Comparison of ENCODE assay signal across 13 mouse cellular contexts in the genomic region with DNA sequence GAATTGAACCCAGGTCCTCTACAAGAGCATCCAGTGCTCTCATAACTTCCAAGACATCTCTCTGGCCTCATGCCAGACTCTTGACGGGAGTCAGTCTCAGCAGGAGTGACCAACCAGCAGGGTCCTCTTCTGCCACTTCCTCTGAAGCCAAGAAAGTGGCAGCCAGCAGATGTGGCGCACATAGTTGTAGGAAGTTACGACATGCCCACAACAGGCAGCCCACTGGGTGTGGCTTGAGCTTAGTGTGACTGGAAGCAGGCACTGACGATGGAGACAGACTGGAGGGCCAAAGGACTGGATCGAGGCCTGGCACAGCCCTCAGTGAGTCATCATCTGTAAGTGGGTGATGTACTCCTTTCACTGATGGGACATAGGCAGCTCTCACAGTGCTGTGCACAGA. TPM values are rescaled to one million over a fixed set of nuclear protein-coding genes. Genes with fewer than 3 reads are reported as not detected.
DNase-seq lines count a peak whose midpoint lies in the region; ATAC-seq and TF ChIP-seq lines count a peak whose summit lies in the region.
"Had no signal": no experiment of that assay in that cellular context is flagged by ENCODE, and none has a peak within 500 bp of the region (broad histone marks: within the 10 kb centered on the region; RNA-seq: fewer than 3 reads in every experiment).

No protein-coding gene starts in this region.

- no peaks in the 10 kb centered on the region for H3K36me3 ChIP-seq in liver, embryonic 15.5 days (replicated peaks)
- peaks cover 5% of the 10 kb centered on the region for H3K36me3 ChIP-seq in liver, embryonic 12.5 days
- no peaks in the 10 kb centered on the region for H3K36me3 ChIP-seq in lung, postnatal 0 days (ENCODE audit: insufficient read depth, low read length)
- no peaks in the 10 kb centered on the region for H3K36me3 ChIP-seq in myocyte (ENCODE audit: control insufficient read depth, insufficient read depth)
- H3K36me3 ChIP-seq in heart, adult 2 months (ENCODE audit: control insufficient read depth, insufficient read depth, low read length): no peaks in the 10 kb centered on the region
- H3K36me3 ChIP-seq: limb, embryonic 10.5 days; stomach, embryonic 15.5 days had no signal

- no peak for TF ChIP-seq CTCF in lung, postnatal 0 days (IDR thresholded peaks at IDR 0.05)
- no peak for TF ChIP-seq CTCF in heart, adult 2 months (IDR thresholded peaks at IDR 0.05)

- no peak overlapping the region for H3K9ac ChIP-seq in liver, embryonic 15.5 days
- no peak overlapping the region for H3K9ac ChIP-seq in liver, embryonic 12.5 days
- H3K9ac ChIP-seq in lung, postnatal 0 days (replicated peaks; ENCODE audit: low read depth): no peak overlapping the region
- no peak overlapping the region for H3K9ac ChIP-seq in heart, adult 2 months (ENCODE audit: low read depth, low read length)
- H3K9ac ChIP-seq: forebrain, postnatal 0 days; stomach, embryonic 15.5 days had no signal

- no peak overlapping the region for H3K4me3 ChIP-seq in liver, embryonic 15.5 days (replicated peaks)
- H3K4me3 ChIP-seq in liver, embryonic 12.5 days: no peak overlapping the region
- H3K4me3 ChIP-seq in lung, postnatal 0 days (ENCODE audit: low read depth, low read length): no peak overlapping the region
- no peak overlapping the region for H3K4me3 ChIP-seq in myocyte
- no peak overlapping the region for H3K4me3 ChIP-seq in heart, adult 2 months
- H3K4me3 ChIP-seq: limb, embryonic 10.5 days; stomach, embryonic 15.5 days had no signal

- no peak overlapping the region for H3K4me2 ChIP-seq in liver, embryonic 15.5 days
- H3K4me2 ChIP-seq in liver, embryonic 12.5 days: no peak overlapping the region
- H3K4me2 ChIP-seq in lung, postnatal 0 days (replicated peaks; ENCODE audit: low read depth, low read length): no peak overlapping the region
- peak overlapping the region; percentile 38 for H3K4me2 ChIP-seq in myocyte (ENCODE audit: low read depth)
- H3K4me2 ChIP-seq: stomach, embryonic 15.5 days had no signal

- H3K27me3 ChIP-seq in liver, embryonic 15.5 days: no peaks in the 10 kb centered on the region
- H3K27me3 ChIP-seq in liver, embryonic 12.5 days (replicated peaks): no peaks in the 10 kb centered on the region; the same call in 1 of the 2 replicates
- H3K27me3 ChIP-seq in lung, postnatal 0 days (replicated peaks; ENCODE audit: insufficient read depth, low read length): no peaks in the 10 kb centered on the region
- H3K27me3 ChIP-seq in myocyte (ENCODE audit: control insufficient read depth, insufficient read depth, insufficient read length): no peaks in the 10 kb centered on the region
- no peaks in the 10 kb centered on the region for H3K27me3 ChIP-seq in heart, adult 2 months (ENCODE audit: control insufficient read depth, insufficient read depth, low read length)
- H3K27me3 ChIP-seq: stomach, embryonic 15.5 days had no signal

- WGBS in liver, embryonic 15.5 days (ENCODE audit: insufficient replicate concordance): 60% methylated on average over 5 of the region's 5 CpGs
- 73% methylated on average over 5 of the region's 5 CpGs for WGBS in liver, embryonic 12.5 days (ENCODE audit: insufficient replicate concordance)
- 44% methylated on average over 5 of the region's 5 CpGs for WGBS in lung, postnatal 0 days
- 74% methylated on average over 5 of the region's 5 CpGs for WGBS in heart, adult 2 months

- H3ac ChIP-seq in myocyte (ENCODE audit: control insufficient read depth, insufficient read length): no peak overlapping the region

- TF ChIP-seq POLR2A in myocyte (IDR thresholded peaks at IDR 0.05; ENCODE audit: insufficient read length, low read depth): no peak
- TF ChIP-seq POLR2A in heart, adult 2 months (IDR thresholded peaks at IDR 0.05; ENCODE audit: insufficient read depth, low read depth, low read length): no peak

- intact Hi-C loops in heart, adult 2 months (cut with DNase I): no loop called here

- no peak for TF ChIP-seq EP300 in lung, postnatal 0 days (IDR thresholded peaks at IDR 0.05)
- TF ChIP-seq EP300 in heart, adult 2 months (IDR thresholded peaks at IDR 0.05; ENCODE audit: insufficient read depth, low read depth, low read length): no peak

- H3K9me3 ChIP-seq in liver, embryonic 15.5 days (replicated peaks): no peaks in the 10 kb centered on the region
- no peaks in the 10 kb centered on the region for H3K9me3 ChIP-seq in liver, embryonic 12.5 days (replicated peaks)
- no peaks in the 10 kb centered on the region for H3K9me3 ChIP-seq in lung, postnatal 0 days (ENCODE audit: low read length)
- H3K9me3 ChIP-seq: limb, embryonic 10.5 days; stomach, embryonic 15.5 days had no signal

- 0 out of 2 replicates have a peak, but pooled peaks have one; percentile 22 for ATAC-seq in liver, embryonic 15.5 days (ENCODE audit: insufficient read depth)
- ATAC-seq in liver, embryonic 12.5 days: no peak
- ATAC-seq in lung, postnatal 0 days: peak; percentile 73
- ATAC-seq: forebrain, postnatal 0 days had no signal

- peaks cover 13% of the 10 kb centered on the region for H3K4me1 ChIP-seq in liver, embryonic 15.5 days (replicated peaks)
- H3K4me1 ChIP-seq in liver, embryonic 12.5 days: peaks cover 9% of the 10 kb centered on the region
- H3K4me1 ChIP-seq in lung, postnatal 0 days (ENCODE audit: insufficient read depth, low read depth, low read length): peaks cover 7% of the 10 kb centered on the region; the same call in 1 of the 2 replicates
- peaks cover 8% of the 10 kb centered on the region for H3K4me1 ChIP-seq in heart, adult 2 months (ENCODE audit: control insufficient read depth, insufficient read depth, low read length)

- peak; percentile 60 to 70 for DNase-seq in adrenal gland, postnatal 36 days
- peak; percentile 72 for DNase-seq in lung, postnatal 0 days (ENCODE audit: low spot score)
- no peak for DNase-seq in ovary, adult 18-20 months (ENCODE audit: low spot score)
- no peak for DNase-seq in thymus, postnatal 36 days
- DNase-seq in heart, adult 2 months: no peak
- DNase-seq: forebrain, postnatal 0 days; gastrocnemius, postnatal 14 days; right cerebral cortex, postnatal 4 days had no signal

- no peak overlapping the region for H3K27ac ChIP-seq in liver, embryonic 15.5 days (replicated peaks)
- no peak overlapping the region for H3K27ac ChIP-seq in liver, embryonic 12.5 days
- H3K27ac ChIP-seq in lung, postnatal 0 days (ENCODE audit: low read length): no peak overlapping the region
- no peak overlapping the region for H3K27ac ChIP-seq in heart, adult 2 months
- H3K27ac ChIP-seq: stomach, embryonic 15.5 days had no signal

- no peaks in the 10 kb centered on the region for H3K79me2 ChIP-seq in myocyte (ENCODE audit: control insufficient read depth, insufficient read depth)
- H3K79me2 ChIP-seq in heart, adult 2 months (replicated peaks; ENCODE audit: control insufficient read depth, insufficient read depth, low read length): no peaks in the 10 kb centered on the region

TF ChIP-seq in myocyte, 11 proteins besides CTCF, POLR2A, EP300 and RAD21:
- TF ChIP-seq TCF3 (IDR thresholded peaks at IDR 0.05; ENCODE audit: insufficient read length, low read depth) (no peak), REST (IDR thresholded peaks at IDR 0.05; ENCODE audit: insufficient read depth, insufficient read length) (no peak), MYOG (IDR thresholded peaks at IDR 0.05; ENCODE audit: control insufficient read depth in 1 of 3, insufficient read depth in 1 of 3, insufficient read length in 2 of 3, low read depth in 2 of 3) (peak in 1 of 3 experiments; percentile 10)

RNA-seq across cellular contexts. Expression of gene Selenon, which starts 37.0 kb away (rescaled TPM):
- polyA plus RNA-seq in liver, embryonic 15.5 days (2015; fragmentation: Nextera tagmentation; extraction: Ambion mirVana): 4.1 and 6.6 TPM in 2 replicates
- polyA plus RNA-seq in liver, embryonic 12.5 days (2016; fragmentation: Nextera tagmentation; extraction: Ambion mirVana): 12.5 and 14.1 TPM in 2 replicates
- total RNA-seq in adrenal gland, postnatal 36 days (2021): 10 to 100 TPM; 28.8 to 36.9 TPM
- 13.6 and 17.7 TPM in 2 replicates for polyA plus RNA-seq in lung, postnatal 0 days (2015; fragmentation: Nextera tagmentation; extraction: Ambion mirVana)
- 35.7 TPM for polyA plus RNA-seq in myocyte (2012; fragmentation: generic; extraction: Trizol)
- total RNA-seq in heart, adult 2 months (2021): 10 to 100 TPM; 18.6 to 19.9 TPM
- 22.5 and 23.6 TPM in 2 replicates for polyA plus RNA-seq in heart, adult 2 months (2012; rRNA removed)

RNA-seq across cellular contexts. Expression of gene Mtfr1l, which starts 53.8 kb away (rescaled TPM):
- polyA plus RNA-seq in liver, embryonic 15.5 days (2015; fragmentation: Nextera tagmentation; extraction: Ambion mirVana): 39.6 and 40.3 TPM in 2 replicates
- polyA plus RNA-seq in liver, embryonic 12.5 days (2016; fragmentation: Nextera tagmentation; extraction: Ambion mirVana): 69.3 and 72.1 TPM in 2 replicates
- 100 to 1,000 TPM; 128 to 136 TPM for total RNA-seq in adrenal gland, postnatal 36 days (2021)
- polyA plus RNA-seq in lung, postnatal 0 days (2015; fragmentation: Nextera tagmentation; extraction: Ambion mirVana): 169 and 188 TPM in 2 replicates
- 92.0 TPM for polyA plus RNA-seq in myocyte (2012; fragmentation: generic; extraction: Trizol)
- total RNA-seq in heart, adult 2 months (2021): 100 to 1,000 TPM; 170 to 191 TPM
- 196 and 278 TPM in 2 replicates for polyA plus RNA-seq in heart, adult 2 months (2012; rRNA removed)

Comparison
In these comparisons a context has a peak if more than half of its experiments do, and no peak if none do; other contexts are left out.
1. DNase-seq: peak in adrenal gland, postnatal 36 days (2 of 2) and lung, postnatal 0 days (single experiment); none in ovary, adult 18-20 months (single experiment), thymus, postnatal 36 days (0 of 2) and heart, adult 2 months (0 of 2).